Mouse (Mus musculus) stomach, postnatal 0 days (tissue): ENCODE results near the gene Mecom.

Experiments
- CTCF ChIP-seq: IDR thresholded peaks from 2 replicates; pipeline ENCODE4 v1.5.1; 2016; ENCODE audit warnings: antibody characterized with exemption, low read depth, mild to moderate bottlenecking, moderate library complexity
- EP300 ChIP-seq: optimal IDR thresholded peaks from 2 replicates; pipeline ENCODE3; 2016; ENCODE audit warnings: antibody characterized with exemption

GRCm38 (mm10) chr3:30455902-30456301, 91.9 kb downstream of the Mecom start:
- no peak for TF ChIP-seq EP300
- no peak for TF ChIP-seq CTCF
